Mouse (Mus musculus): ENCODE results near the gene Cldn13. TPM values are rescaled to one million over a fixed set of nuclear protein-coding genes. Genes with fewer than 3 reads are reported as not detected.

Gene Cldn13
- polyA plus RNA-seq, 1 experiment from 2014 or later: 0.45 TPM

DNA sequence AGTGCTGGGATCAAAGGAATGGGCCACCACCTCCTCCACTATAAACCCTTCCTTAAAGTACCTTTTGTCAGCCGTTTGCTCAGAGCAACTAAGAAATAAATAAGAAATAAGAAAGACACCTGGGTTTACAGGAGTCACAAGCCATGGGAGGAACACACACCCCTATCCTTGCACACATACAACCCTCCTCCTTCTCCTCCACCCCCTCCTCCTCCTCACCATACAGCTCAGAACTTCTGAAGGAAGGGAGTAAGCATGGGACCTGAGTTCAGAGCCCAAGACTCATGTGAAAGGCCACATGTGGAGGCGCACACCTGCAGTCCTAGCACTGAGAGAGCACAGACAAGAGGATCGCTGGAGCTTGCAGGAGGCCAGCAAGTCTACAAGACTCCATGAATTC is 2.0 kb downstream of the Cldn13 start:
- no peaks in the 10 kb centered on the region for H3K4me1 ChIP-seq
- 77% methylated on average over 3 of the region's 3 CpGs for WGBS
- no peak overlapping the region for H3K27ac ChIP-seq
- ATAC-seq (ENCODE audit: low FRiP score, low read depth): no peak
- H3K9me3 ChIP-seq: peaks cover 4% of the 10 kb centered on the region; the same call in 1 of the 2 replicates
- H3K27me3 ChIP-seq: no peaks in the 10 kb centered on the region
- no peak overlapping the region for H3K4me2 ChIP-seq (replicated peaks)
- H3K9ac ChIP-seq: no peak overlapping the region
- H3K4me3 ChIP-seq: no peak overlapping the region
- H3K36me3 ChIP-seq: no peaks in the 10 kb centered on the region

DNA sequence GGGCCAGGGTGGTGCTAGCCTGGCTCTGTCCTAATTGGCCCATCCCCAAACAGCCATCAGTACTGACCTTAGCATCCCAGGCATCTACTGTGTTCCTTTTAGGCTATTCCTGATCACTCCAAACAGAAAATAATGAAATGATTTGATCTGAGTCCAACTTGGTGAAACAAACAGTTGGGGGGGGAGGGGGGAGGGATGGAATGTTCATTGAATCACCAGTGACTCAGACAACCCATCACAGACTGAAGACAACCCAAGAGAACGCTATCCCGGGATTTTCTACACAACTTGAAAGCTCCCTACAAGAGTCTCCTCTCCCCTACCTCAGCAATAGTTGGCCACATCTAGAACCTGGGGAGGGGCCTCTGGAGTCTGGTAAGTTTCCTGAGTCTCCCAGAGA is 3.4 kb downstream of the Cldn13 start:
- H3K4me3 ChIP-seq: no peak overlapping the region
- no peak for ATAC-seq (ENCODE audit: low FRiP score, low read depth)
- no peaks in the 10 kb centered on the region for H3K36me3 ChIP-seq
- no peaks in the 10 kb centered on the region for H3K27me3 ChIP-seq
- no peak overlapping the region for H3K9ac ChIP-seq
- WGBS: 93% methylated on average over 2 of the region's 2 CpGs
- no peaks in the 10 kb centered on the region for H3K9me3 ChIP-seq
- no peaks in the 10 kb centered on the region for H3K4me1 ChIP-seq
- H3K27ac ChIP-seq: no peak overlapping the region
- no peak overlapping the region for H3K4me2 ChIP-seq (replicated peaks)

GRCm38 (mm10) chr5:134907135-134907534 is 8.2 kb downstream of the Cldn13 start:
- under 1% methylated on average over 13 of the region's 13 CpGs for WGBS
- peak; percentile 78; the same call in 1 of the 2 replicates for ATAC-seq (ENCODE audit: low FRiP score, low read depth)
- Histone ChIP-seq H3K9me3 (no peaks in the 10 kb centered on the region), H3K27me3 (no peaks in the 10 kb centered on the region), H3K36me3 (no peaks in the 10 kb centered on the region), H3K27ac (no peak overlapping the region), H3K4me2 (replicated peaks) (0 out of 2 replicates have a peak overlapping the region, but pooled peaks have one; percentile 2), H3K9ac (no peak overlapping the region), H3K4me1 (no peaks in the 10 kb centered on the region), H3K4me3 (no peak overlapping the region)

GRCm38 (mm10) chr5:134906633-134907032 is 8.7 kb downstream of the Cldn13 start, which contains the start of gene Tmem270:
TSS of gene Tmem270 (minus strand) at chr5:134906733.
- 0 out of 2 replicates have a peak within 1 kb of the TSS, but pooled peaks have one; percentile 2 for H3K4me2 ChIP-seq (replicated peaks)
- peaks cover under 1% of the 10 kb centered on the region for H3K4me1 ChIP-seq
- H3K4me3 ChIP-seq: no peak within 1 kb of the TSS
- 82% methylated on average over 6 of the region's 6 CpGs for WGBS
- ATAC-seq (ENCODE audit: low FRiP score, low read depth): no peak
- no peak within 1 kb of the TSS for H3K27ac ChIP-seq
- H3K36me3 ChIP-seq: no peaks in the 10 kb centered on the region
- H3K9ac ChIP-seq: no peak within 1 kb of the TSS
- H3K9me3 ChIP-seq: no peaks in the 10 kb centered on the region
- H3K27me3 ChIP-seq: no peaks in the 10 kb centered on the region

- Histone ChIP-seq H3K4me2 (replicated peaks) (no peak overlapping the region), H3K27me3 (no peaks in the 10 kb centered on the region), H3K9me3 (no peaks in the 10 kb centered on the region), H3K36me3 (no peaks in the 10 kb centered on the region), H3K4me3 (no peak overlapping the region), H3K4me1 (peaks cover 28% of the 10 kb centered on the region), H3K27ac (no peak overlapping the region), H3K9ac (0 out of 2 replicates have a peak overlapping the region, but pooled peaks have one; percentile 8)
- peak; percentile 1; the same call in 1 of the 2 replicates for ATAC-seq (ENCODE audit: low FRiP score, low read depth)
- 58% methylated on average over 8 of the region's 8 CpGs for WGBS
These were observed 13.7 kb downstream of the Cldn13 start for GRCm38 (mm10) chr5:134901644-134902027.

DNA sequence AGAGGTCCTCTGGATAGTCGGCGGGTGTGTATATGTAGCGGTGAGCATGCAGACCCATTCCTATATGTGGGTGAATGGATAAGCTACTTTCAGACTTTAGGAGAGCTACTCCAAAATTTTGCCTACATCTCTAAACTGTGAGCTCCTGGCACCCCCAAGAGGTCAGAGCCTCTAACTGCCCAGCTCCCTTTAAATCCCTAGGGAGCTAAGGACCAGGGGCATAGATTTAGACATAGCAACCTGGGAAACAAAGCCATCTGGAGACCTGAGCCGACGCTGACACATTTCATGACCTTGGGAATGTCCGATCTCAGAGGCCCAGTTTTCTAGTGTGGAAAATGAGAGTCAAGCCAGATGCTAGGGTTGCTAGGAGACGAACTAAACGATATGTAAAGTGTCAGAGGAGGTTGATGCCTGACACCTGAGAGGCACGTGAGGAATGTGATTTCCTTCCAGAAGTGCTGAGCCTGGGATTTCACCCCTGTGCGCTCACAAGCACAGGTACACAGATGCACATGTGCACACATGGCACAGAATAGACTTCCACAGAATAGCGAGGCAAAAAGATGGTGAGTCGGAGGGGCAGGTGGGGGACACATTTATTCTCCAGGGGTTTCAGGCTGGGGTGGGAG is 14.2 kb downstream of the Cldn13 start:
- no peaks in the 10 kb centered on the region for H3K9me3 ChIP-seq
- H3K27me3 ChIP-seq: no peaks in the 10 kb centered on the region
- H3K9ac ChIP-seq: 0 out of 2 replicates have a peak overlapping the region, but pooled peaks have one; percentile 8
- peaks cover 33% of the 10 kb centered on the region for H3K4me1 ChIP-seq
- H3K36me3 ChIP-seq: no peaks in the 10 kb centered on the region
- H3K27ac ChIP-seq: no peak overlapping the region
- 0 out of 2 replicates have a peak overlapping the region, but pooled peaks have one; percentile 16 for H3K4me2 ChIP-seq (replicated peaks)
- H3K4me3 ChIP-seq: no peak overlapping the region
- peak; percentile 74 for ATAC-seq (ENCODE audit: low FRiP score, low read depth)
- WGBS: 29% methylated on average over 12 of the region's 12 CpGs

DNA sequence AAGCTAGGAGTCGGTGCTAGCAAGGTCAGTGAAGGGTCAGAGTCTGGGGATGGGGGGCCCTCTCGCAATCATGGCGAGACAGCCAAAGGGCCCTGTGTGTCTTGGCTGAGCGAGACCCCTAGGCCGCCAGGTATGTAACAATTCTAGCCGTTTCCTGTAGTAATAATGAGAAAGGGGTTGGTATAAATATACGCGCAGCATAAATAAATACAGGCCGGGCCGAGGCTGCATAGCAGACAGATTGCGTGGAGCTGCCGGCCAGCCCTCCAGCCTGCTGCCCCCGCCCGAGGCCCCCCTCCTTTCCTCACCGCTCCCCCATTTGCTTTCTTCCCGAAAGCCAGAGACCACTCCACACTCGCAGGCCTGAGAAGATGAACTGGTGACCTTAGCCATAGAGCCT is 17.7 kb downstream of the Cldn13 start:
- H3K9ac ChIP-seq: no peak overlapping the region
- H3K4me3 ChIP-seq: no peak overlapping the region
- H3K36me3 ChIP-seq: no peaks in the 10 kb centered on the region
- no peak for ATAC-seq (ENCODE audit: low FRiP score, low read depth)
- no peak overlapping the region for H3K4me2 ChIP-seq (replicated peaks)
- H3K9me3 ChIP-seq: no peaks in the 10 kb centered on the region
- H3K27me3 ChIP-seq: no peaks in the 10 kb centered on the region
- peaks cover 48% of the 10 kb centered on the region for H3K4me1 ChIP-seq
- H3K27ac ChIP-seq: no peak overlapping the region
- WGBS: 58% methylated on average over 17 of the region's 17 CpGs

- H3K36me3 ChIP-seq: no peaks in the 10 kb centered on the region
- WGBS: 71% methylated on average over 8 of the region's 8 CpGs
- H3K27me3 ChIP-seq: no peaks in the 10 kb centered on the region
- no peak overlapping the region for H3K27ac ChIP-seq
- H3K4me2 ChIP-seq (replicated peaks): no peak overlapping the region
- peaks cover 48% of the 10 kb centered on the region for H3K4me1 ChIP-seq
- no peak overlapping the region for H3K9ac ChIP-seq
- no peak overlapping the region for H3K4me3 ChIP-seq
- ATAC-seq (ENCODE audit: low FRiP score, low read depth): no peak
- no peaks in the 10 kb centered on the region for H3K9me3 ChIP-seq
These were observed 18.4 kb downstream of the Cldn13 start for GRCm38 (mm10) chr5:134896965-134897364.

DNA sequence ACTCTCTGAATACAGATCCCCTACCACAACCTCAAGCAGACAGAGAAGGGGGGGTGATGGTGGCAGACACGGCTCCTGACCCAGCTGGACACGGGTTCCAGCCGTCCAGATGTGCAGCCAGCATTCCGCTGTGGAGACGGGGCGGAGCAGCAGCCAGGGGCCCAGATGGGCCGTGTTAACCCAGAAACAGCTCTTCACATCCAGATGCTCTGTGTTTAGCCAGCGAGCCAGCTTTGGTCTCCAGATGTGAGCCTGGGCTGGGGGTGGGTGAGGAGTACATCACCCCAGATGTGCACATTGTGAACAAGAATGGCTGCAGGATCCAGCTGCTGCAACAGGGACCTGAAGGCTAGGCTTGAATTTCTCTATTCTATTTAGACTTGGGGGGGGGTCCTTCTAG is 20.0 kb downstream of the Cldn13 start:
- Histone ChIP-seq H3K4me1 (peaks cover 37% of the 10 kb centered on the region), H3K36me3 (no peaks in the 10 kb centered on the region), H3K4me2 (replicated peaks) (no peak overlapping the region; the same call in 1 of the 2 replicates), H3K27ac (peak overlapping the region; percentile 35), H3K4me3 (no peak overlapping the region), H3K27me3 (no peaks in the 10 kb centered on the region), H3K9ac (no peak overlapping the region), H3K9me3 (no peaks in the 10 kb centered on the region)
- ATAC-seq (ENCODE audit: low FRiP score, low read depth): peak; percentile 77; the same call in 1 of the 2 replicates
- WGBS: 14% methylated on average over 8 of the region's 8 CpGs

DNA sequence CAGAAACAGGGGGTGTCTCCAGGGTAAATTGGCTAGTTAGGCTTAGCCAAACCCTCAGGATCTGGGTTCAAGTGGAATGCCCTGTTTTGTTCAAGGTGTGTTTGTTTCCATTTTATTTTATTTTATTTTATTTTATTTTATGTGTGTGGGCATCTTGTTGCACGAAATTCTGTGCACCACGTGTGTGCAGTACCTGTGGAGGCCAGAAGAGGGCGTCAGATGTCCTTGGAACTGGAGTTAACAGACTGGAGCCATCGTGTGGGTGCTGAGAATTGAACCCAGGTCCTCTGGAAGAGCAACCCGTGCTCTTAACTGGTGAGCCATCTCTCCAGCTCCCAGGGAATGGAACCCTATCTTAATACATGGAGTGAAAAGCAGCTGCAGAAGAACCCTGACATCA is 22.6 kb downstream of the Cldn13 start:
- Histone ChIP-seq H3K27ac (no peak overlapping the region), H3K9ac (no peak overlapping the region), H3K4me1 (peaks cover 31% of the 10 kb centered on the region), H3K36me3 (no peaks in the 10 kb centered on the region), H3K9me3 (no peaks in the 10 kb centered on the region), H3K27me3 (no peaks in the 10 kb centered on the region), H3K4me2 (replicated peaks) (no peak overlapping the region), H3K4me3 (no peak overlapping the region)
- 79% methylated on average over 5 of the region's 5 CpGs for WGBS
- ATAC-seq (ENCODE audit: low FRiP score, low read depth): no peak

GRCm38 (mm10) chr5:134891552-134891951 is 23.8 kb downstream of the Cldn13 start:
- 78% methylated on average over 8 of the region's 8 CpGs for WGBS
- Histone ChIP-seq H3K4me1 (peaks cover 19% of the 10 kb centered on the region), H3K9ac (no peak overlapping the region), H3K27ac (no peak overlapping the region), H3K4me2 (replicated peaks) (no peak overlapping the region), H3K9me3 (no peaks in the 10 kb centered on the region), H3K27me3 (no peaks in the 10 kb centered on the region), H3K36me3 (no peaks in the 10 kb centered on the region), H3K4me3 (no peak overlapping the region)
- no peak for ATAC-seq (ENCODE audit: low FRiP score, low read depth)

DNA sequence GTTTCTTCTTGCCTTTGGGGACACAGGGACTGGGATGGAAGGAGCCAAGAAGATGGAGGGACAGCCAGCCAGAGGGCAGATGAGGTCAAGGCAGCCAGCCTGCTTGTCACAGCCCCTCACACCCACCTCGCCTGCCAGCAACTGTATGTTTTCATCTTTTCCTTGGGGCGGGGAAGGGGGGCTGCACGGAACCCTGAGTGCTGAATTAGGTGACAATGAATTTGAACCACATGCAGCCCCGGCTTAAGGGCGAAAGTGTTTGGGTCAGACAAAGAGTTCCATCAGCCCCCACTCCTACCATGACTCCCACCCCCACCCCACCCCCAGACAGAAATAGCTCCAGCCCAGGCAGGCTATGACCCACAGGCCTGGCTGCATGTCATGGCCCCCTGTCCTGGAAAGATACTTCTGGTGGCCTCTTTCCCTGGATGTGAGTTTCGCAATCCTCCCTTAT is 24.7 kb downstream of the Cldn13 start:
- H3K27me3 ChIP-seq: no peaks in the 10 kb centered on the region
- ATAC-seq (ENCODE audit: low FRiP score, low read depth): no peak
- peaks cover 10% of the 10 kb centered on the region for H3K4me1 ChIP-seq
- H3K36me3 ChIP-seq: no peaks in the 10 kb centered on the region
- H3K4me2 ChIP-seq (replicated peaks): no peak overlapping the region
- H3K9ac ChIP-seq: peak overlapping the region; percentile 39; the same call in 1 of the 2 replicates
- no peak overlapping the region for H3K27ac ChIP-seq
- H3K4me3 ChIP-seq: no peak overlapping the region
- 66% methylated on average over 6 of the region's 6 CpGs for WGBS
- H3K9me3 ChIP-seq: no peaks in the 10 kb centered on the region

GRCm38 (mm10) chr5:134888505-134888904 is 26.8 kb downstream of the Cldn13 start:
- H3K4me2 ChIP-seq (replicated peaks): no peak overlapping the region
- no peaks in the 10 kb centered on the region for H3K36me3 ChIP-seq
- 85% methylated on average over 7 of the region's 7 CpGs for WGBS
- H3K9me3 ChIP-seq: no peaks in the 10 kb centered on the region
- ATAC-seq (ENCODE audit: low FRiP score, low read depth): no peak
- no peaks in the 10 kb centered on the region; the same call in 1 of the 2 replicates for H3K4me1 ChIP-seq
- no peak overlapping the region for H3K27ac ChIP-seq
- H3K9ac ChIP-seq: no peak overlapping the region
- H3K4me3 ChIP-seq: no peak overlapping the region
- H3K27me3 ChIP-seq: no peaks in the 10 kb centered on the region

All from limb, embryonic 13.5 days (tissue).